Mouse (Mus musculus): ENCODE measurements at regions not wholly inside any gene's neighbourhood (a gene's known extent, or its start where the extent isn't known, plus 50 kb on each side); places are given as distances from the start of the nearest gene placed in this dataset.

- Histone ChIP-seq H3K27ac (replicated peaks; ENCODE audit: low read depth, low read length) (no peak overlapping the region), H3K36me3 (ENCODE audit: control insufficient read depth, insufficient read depth, low read length) (no peaks in the 10 kb centered on the region), H3K27me3 (ENCODE audit: control insufficient read depth, insufficient read depth, low read length) (no peaks in the 10 kb centered on the region), H3K9ac (ENCODE audit: low read depth, low read length, severe bottlenecking) (no peak overlapping the region), H3K4me2 (replicated peaks; ENCODE audit: low read depth, low read length, severe bottlenecking) (no peak overlapping the region), H3K4me1 (ENCODE audit: control insufficient read depth, insufficient read depth, low read length) (no peaks in the 10 kb centered on the region; the same call in 1 of the 2 replicates), H3K4me3 (replicated peaks; ENCODE audit: low read length) (no peak overlapping the region), H3K9me3 (ENCODE audit: control insufficient read depth, low read length) (no peaks in the 10 kb centered on the region)
- DNase-seq (ENCODE audit: low spot score) (no peak), ATAC-seq (ENCODE audit: low FRiP score, low read depth) (no peak)
- 63% methylated on average over 7 of the region's 7 CpGs for WGBS
- no peak for TF ChIP-seq POLR2A (IDR thresholded peaks at IDR 0.05; ENCODE audit: borderline replicate concordance, extremely low read depth, insufficient read depth, insufficient read length)
These were observed 282.5 kb upstream of the Rbms1 start for GRCm38 (mm10) chr2:61245526-61245925.

- Histone ChIP-seq H3K27ac (replicated peaks; ENCODE audit: low read depth, low read length) (0 out of 2 replicates have a peak overlapping the region, but pooled peaks have one; percentile 14), H3K9ac (ENCODE audit: low read depth, low read length, severe bottlenecking) (no peak overlapping the region), H3K27me3 (ENCODE audit: control insufficient read depth, insufficient read depth, low read length) (no peaks in the 10 kb centered on the region), H3K4me3 (replicated peaks; ENCODE audit: low read length) (no peak overlapping the region), H3K9me3 (ENCODE audit: control insufficient read depth, low read length) (no peaks in the 10 kb centered on the region), H3K4me1 (ENCODE audit: control insufficient read depth, insufficient read depth, low read length) (no peaks in the 10 kb centered on the region), H3K4me2 (replicated peaks; ENCODE audit: low read depth, low read length, severe bottlenecking) (no peak overlapping the region), H3K36me3 (ENCODE audit: control insufficient read depth, insufficient read depth, low read length) (no peaks in the 10 kb centered on the region)
- ATAC-seq (ENCODE audit: low FRiP score, low read depth) (no peak), DNase-seq (ENCODE audit: low spot score) (no peak)
- TF ChIP-seq POLR2A (IDR thresholded peaks at IDR 0.05; ENCODE audit: borderline replicate concordance, extremely low read depth, insufficient read depth, insufficient read length), result no peak
- 56% methylated on average over 3 of the region's 3 CpGs for WGBS
These were observed 258.7 kb upstream of the Rbms1 start for GRCm38 (mm10) chr2:61221676-61222075.

- DNase-seq (ENCODE audit: low spot score), result no peak
- no peak for ATAC-seq (ENCODE audit: low FRiP score, low read depth)
- TF ChIP-seq POLR2A (IDR thresholded peaks at IDR 0.05; ENCODE audit: borderline replicate concordance, extremely low read depth, insufficient read depth, insufficient read length), result no peak
These were observed 258.2 kb upstream of the Rbms1 start for GRCm38 (mm10) chr2:61221157-61221556.

GRCm38 (mm10) chr2:61213951-61214350 lies 251.0 kb upstream of the Rbms1 start:
- Histone ChIP-seq H3K4me2 (replicated peaks; ENCODE audit: low read depth, low read length, severe bottlenecking) (no peak overlapping the region), H3K27me3 (ENCODE audit: control insufficient read depth, insufficient read depth, low read length) (no peaks in the 10 kb centered on the region), H3K4me1 (ENCODE audit: control insufficient read depth, insufficient read depth, low read length) (no peaks in the 10 kb centered on the region), H3K36me3 (ENCODE audit: control insufficient read depth, insufficient read depth, low read length) (no peaks in the 10 kb centered on the region), H3K9me3 (ENCODE audit: control insufficient read depth, low read length) (no peaks in the 10 kb centered on the region), H3K9ac (ENCODE audit: low read depth, low read length, severe bottlenecking) (no peak overlapping the region), H3K4me3 (replicated peaks; ENCODE audit: low read length) (no peak overlapping the region), H3K27ac (replicated peaks; ENCODE audit: low read depth, low read length) (no peak overlapping the region)
- no peak for TF ChIP-seq POLR2A (IDR thresholded peaks at IDR 0.05; ENCODE audit: borderline replicate concordance, extremely low read depth, insufficient read depth, insufficient read length)
- DNase-seq (ENCODE audit: low spot score) (no peak), ATAC-seq (ENCODE audit: low FRiP score, low read depth) (no peak)
- 88% methylated on average over 1 of the region's 1 CpGs for WGBS

More at GRCm38 (mm10) chr2:61221157-61221556, 258.2 kb upstream of the Rbms1 start:
- H3K36me3 ChIP-seq (ENCODE audit: control insufficient read depth, insufficient read depth, low read length), result no peaks in the 10 kb centered on the region
- H3K9ac ChIP-seq (ENCODE audit: low read depth, low read length, severe bottlenecking), result no peak overlapping the region
- no peaks in the 10 kb centered on the region for H3K27me3 ChIP-seq (ENCODE audit: control insufficient read depth, insufficient read depth, low read length)
- H3K4me2 ChIP-seq (replicated peaks; ENCODE audit: low read depth, low read length, severe bottlenecking), result no peak overlapping the region
- no peak overlapping the region for H3K27ac ChIP-seq (replicated peaks; ENCODE audit: low read depth, low read length)
- H3K4me1 ChIP-seq (ENCODE audit: control insufficient read depth, insufficient read depth, low read length), result no peaks in the 10 kb centered on the region
- H3K9me3 ChIP-seq (ENCODE audit: control insufficient read depth, low read length), result no peaks in the 10 kb centered on the region
- WGBS, result 91% methylated on average over 2 of the region's 2 CpGs
- no peak overlapping the region for H3K4me3 ChIP-seq (replicated peaks; ENCODE audit: low read length)

GRCm38 (mm10) chr2:61201387-61201786 lies 238.4 kb upstream of the Rbms1 start:
- Histone ChIP-seq H3K27ac (replicated peaks; ENCODE audit: low read depth, low read length) (no peak overlapping the region), H3K9ac (ENCODE audit: low read depth, low read length, severe bottlenecking) (no peak overlapping the region), H3K4me2 (replicated peaks; ENCODE audit: low read depth, low read length, severe bottlenecking) (no peak overlapping the region), H3K4me3 (replicated peaks; ENCODE audit: low read length) (no peak overlapping the region), H3K9me3 (ENCODE audit: control insufficient read depth, low read length) (no peaks in the 10 kb centered on the region), H3K27me3 (ENCODE audit: control insufficient read depth, insufficient read depth, low read length) (no peaks in the 10 kb centered on the region), H3K36me3 (ENCODE audit: control insufficient read depth, insufficient read depth, low read length) (no peaks in the 10 kb centered on the region), H3K4me1 (ENCODE audit: control insufficient read depth, insufficient read depth, low read length) (no peaks in the 10 kb centered on the region)
- ATAC-seq (ENCODE audit: low FRiP score, low read depth) (no peak), DNase-seq (ENCODE audit: low spot score) (no peak)
- TF ChIP-seq POLR2A (IDR thresholded peaks at IDR 0.05; ENCODE audit: borderline replicate concordance, extremely low read depth, insufficient read depth, insufficient read length), result no peak

- Histone ChIP-seq H3K4me1 (ENCODE audit: control insufficient read depth, insufficient read depth, low read length) (no peaks in the 10 kb centered on the region), H3K9ac (ENCODE audit: low read depth, low read length, severe bottlenecking) (no peak overlapping the region), H3K36me3 (ENCODE audit: control insufficient read depth, insufficient read depth, low read length) (no peaks in the 10 kb centered on the region), H3K4me3 (replicated peaks; ENCODE audit: low read length) (no peak overlapping the region), H3K27me3 (ENCODE audit: control insufficient read depth, insufficient read depth, low read length) (no peaks in the 10 kb centered on the region), H3K27ac (replicated peaks; ENCODE audit: low read depth, low read length) (no peak overlapping the region), H3K4me2 (replicated peaks; ENCODE audit: low read depth, low read length, severe bottlenecking) (no peak overlapping the region), H3K9me3 (ENCODE audit: control insufficient read depth, low read length) (no peaks in the 10 kb centered on the region)
- DNase-seq (ENCODE audit: low spot score) (no peak), ATAC-seq (ENCODE audit: low FRiP score, low read depth) (no peak)
- no peak for TF ChIP-seq POLR2A (IDR thresholded peaks at IDR 0.05; ENCODE audit: borderline replicate concordance, extremely low read depth, insufficient read depth, insufficient read length)
- 11% methylated on average over 2 of the region's 2 CpGs for WGBS
These were observed 231.0 kb upstream of the Rbms1 start for GRCm38 (mm10) chr2:61193976-61194375.

All from limb, embryonic 14.5 days (tissue).